Mouse (Mus musculus) kidney, postnatal 14 days (tissue): ENCODE results near the gene Ppp4r1.

Source experiments
- DNase-seq: peaks from one replicate; pipeline ENCODE4 v3.0.0; 2022; ENCODE audit warnings: mixed read lengths

The Ppp4r1 gene

DNA sequence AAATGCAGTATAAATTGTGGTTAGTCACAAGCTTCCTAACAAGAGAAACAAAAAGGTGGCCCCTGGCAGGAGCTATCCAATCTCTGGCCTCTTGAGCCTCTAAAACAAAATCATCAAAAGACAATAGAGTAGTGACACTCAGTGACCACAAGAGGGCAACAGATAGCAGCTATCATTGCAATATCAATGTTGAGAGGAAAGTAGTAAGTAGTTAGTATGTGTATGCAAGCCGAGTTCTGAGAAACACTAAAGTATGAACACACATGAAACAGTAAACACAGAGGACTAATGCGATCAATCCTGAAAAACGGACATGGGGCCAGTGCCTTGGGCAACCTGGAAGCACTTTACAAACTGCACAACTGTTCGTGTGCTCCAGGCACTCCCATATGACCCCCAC, 82.4 kb downstream of the Ppp4r1 start:
- DNase-seq: peak; percentile 47

DNA sequence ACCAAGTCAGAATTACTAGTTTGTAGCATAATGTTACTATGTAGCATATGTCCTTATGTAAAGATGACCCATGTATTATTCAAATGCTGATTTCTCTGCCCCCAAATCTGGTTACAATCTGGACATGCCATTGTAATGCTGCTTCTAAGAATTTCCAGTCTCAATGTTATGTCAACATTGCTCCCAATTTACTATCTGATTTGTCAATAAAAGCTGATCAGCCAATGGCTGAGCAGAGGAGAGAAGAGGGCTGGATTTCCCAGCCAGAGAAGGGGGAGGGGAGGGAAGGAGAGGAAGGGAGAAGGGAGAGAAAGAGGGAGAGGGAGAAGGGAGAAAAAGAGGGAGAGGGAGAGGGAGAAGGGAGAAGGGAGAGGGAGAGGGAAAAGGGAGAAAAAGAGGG, 82.9 kb downstream of the Ppp4r1 start:
- DNase-seq: no peak

DNA sequence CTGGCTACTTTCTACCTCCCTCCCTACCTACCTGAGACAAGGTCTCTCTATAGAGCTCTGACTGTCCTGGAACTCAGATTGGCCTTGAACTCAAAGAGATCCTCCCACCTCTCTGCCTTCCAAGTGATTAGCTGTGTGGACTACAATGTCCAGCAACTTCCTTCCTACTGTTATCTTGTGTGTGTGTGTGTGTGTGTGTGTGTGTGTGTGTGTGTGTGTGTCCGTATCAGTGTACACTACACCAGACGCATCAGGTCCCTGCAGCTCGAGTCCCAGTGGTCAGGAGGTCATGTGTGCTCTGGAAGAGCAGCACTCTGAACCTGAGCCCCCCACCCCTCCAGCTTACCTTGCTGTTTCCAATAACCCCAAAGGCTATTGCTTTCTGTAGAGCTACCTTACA, 83.8 kb downstream of the Ppp4r1 start:
- DNase-seq: no peak

DNA sequence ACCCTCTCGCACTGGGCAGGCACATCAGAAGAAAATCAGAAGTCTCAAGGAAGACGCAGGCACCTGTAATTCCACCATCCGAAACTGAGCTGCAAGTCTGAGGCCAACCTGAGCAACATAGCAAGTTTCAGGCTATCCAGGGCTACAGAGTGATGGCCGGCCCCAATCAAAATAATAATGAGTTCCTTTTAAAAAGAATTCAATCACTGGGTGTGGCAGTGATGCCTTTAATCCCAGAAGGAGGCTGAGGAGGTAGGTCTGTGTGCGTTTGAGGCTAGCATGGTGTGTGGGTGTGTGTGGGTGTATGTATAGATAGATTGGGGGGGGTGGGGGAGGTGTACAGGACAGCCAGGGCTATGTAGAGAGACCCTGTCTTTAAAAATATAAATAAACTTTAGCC, 85.6 kb downstream of the Ppp4r1 start:
- DNase-seq: no peak

DNA sequence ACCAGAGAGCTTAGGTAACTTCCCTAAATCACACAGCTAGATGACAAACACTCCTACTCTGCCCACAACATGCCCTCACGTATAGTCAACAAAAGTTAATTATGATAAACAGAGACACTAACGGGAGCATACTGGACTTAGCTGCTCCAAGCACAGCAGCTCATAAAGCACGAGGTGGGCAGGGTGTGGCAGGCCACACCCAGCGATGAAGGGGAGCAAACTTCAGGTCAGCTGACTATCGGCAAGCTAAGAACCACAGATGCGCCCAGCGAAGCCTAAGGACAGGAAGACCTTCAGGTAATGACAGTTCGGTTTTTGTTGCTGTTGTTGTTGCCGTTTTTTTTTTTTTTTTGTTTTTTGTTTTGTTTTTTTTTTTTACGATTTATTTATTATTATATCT, 87.3 kb downstream of the Ppp4r1 start:
- no peak for DNase-seq

DNA sequence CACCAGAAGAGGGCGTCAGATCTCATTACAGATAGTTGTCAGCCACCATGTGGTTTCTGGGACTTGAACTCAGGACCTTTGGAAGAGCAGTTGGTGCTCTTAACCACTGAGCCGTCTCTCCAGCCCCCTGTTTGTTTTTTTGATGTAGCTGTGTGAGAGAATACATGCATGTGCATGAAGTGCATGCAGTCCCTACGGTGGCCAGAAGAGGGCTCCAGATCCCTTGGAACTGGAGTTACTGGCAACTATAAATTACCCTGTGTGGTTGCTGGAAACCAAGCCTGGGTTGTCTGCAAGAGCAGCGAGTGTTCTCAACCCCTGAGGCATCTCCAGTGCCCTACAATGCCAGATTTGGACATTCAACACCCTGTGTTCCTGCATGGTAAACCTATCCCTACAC, 87.8 kb downstream of the Ppp4r1 start:
- peak; percentile 79 for DNase-seq

DNA sequence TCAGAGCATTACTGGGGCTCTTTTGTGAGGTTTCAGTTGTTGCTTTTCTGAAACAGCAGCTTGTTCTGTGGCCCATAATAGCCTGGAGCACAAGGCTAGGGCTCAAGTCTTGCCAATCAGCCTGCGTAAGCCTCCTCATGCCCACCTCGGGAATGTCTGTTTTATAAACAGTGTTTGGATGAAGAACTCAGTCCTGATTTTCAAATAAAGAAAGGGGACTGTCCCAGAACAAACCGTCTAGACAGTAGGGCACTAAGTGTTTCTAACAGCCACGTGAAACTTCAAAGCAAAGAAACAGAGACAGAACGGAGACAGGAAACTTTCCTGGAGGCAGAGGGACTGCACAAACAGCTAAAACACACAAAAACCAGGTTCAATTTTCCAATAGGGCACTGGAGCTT, 89.3 kb downstream of the Ppp4r1 start:
- no peak for DNase-seq

DNA sequence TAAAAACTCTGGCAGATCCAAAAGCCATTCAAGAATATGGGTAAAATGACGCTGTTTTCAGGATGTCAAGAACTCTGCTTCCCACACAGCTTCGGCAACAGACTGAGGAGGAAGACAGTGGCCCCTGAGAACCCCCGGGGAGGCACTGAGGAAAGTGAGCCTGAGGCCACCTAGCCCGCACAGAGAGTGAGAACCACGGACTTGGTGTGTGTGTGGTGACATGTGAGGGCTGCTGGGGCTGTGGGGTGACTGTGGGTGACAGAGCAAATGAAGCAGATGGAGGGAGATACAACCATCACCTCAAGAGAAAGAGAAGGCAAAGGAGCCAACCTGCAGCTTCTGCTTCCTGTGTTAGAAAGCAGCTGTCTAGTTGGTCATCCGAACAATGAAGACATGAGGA, 89.7 kb downstream of the Ppp4r1 start:
- no peak for DNase-seq

DNA sequence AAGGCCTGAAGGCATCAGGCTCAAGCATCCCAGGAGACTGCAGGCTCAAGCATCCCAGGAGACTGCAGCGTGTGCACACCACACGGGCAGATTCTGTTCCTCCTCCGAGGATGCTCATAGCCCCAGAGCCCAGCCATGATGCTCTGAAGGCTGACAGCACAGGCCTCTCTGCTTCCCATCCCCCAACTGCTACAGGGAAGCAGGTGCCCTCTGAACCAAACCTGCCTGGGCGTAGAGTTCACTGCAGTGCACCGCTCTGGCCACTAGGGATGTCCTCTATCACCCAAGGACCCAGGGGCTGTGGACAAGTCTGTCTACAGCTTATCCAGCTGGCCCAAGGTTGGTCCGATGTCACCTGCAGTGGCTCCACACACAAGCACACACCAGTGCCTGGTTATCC, 90.3 kb downstream of the Ppp4r1 start:
- DNase-seq: peak; percentile 65

DNA sequence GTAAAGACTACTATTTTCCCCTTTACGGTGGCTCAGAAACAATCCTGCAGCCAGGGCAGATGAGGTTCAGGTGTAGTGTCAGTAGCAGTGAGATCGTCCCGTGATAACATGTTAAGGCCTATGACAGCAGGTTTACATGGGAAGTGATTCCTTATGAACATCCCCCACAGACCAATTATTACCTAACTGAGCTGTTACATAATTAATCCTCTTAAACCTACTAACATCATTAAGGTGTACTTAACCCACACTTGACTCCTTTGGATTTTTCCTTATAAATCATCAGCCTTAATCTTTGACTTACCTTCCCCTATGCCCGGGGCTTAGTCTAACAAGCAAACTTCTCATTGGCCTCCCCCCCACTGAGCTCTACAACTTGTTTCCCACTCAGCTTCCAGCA, 90.8 kb downstream of the Ppp4r1 start:
- no peak for DNase-seq

DNA sequence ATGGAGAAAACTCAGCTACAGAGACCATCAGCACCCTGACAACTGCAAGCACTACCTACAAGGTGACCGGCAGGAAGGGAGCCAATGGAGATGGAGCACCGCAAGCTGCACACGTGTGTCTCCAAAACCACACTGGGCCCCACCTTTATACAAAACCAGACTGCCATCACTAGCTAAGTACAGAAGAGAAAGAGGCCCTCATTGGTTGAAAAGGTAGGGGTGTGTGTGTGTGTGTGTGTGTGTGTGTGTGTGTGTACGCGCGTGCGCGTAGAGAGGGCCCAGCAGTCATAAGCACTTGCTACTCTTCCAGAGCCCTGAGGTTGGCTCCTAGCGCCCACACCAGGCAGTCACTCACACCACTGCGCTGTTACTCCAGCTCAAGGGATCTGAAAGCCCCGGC, 91.5 kb downstream of the Ppp4r1 start:
- no peak for DNase-seq

DNA sequence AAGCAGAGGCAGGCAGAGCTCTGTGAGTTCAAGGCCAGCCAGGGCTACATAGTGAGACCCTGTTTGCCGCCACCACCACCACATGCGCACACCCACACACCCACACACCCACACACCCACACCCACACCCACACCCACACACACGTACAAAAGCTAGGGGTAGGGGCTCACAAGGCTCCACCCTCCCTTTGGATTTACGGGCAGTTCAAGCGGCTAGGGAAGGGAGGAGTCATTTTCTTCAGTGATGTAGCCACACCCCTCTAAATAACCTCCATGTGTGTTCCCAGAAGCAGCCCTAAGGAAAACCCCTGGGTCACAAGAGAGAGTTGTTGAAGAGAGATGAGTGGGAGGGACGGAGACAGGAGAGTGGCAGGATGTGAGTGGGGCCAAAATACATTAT, 94.7 kb downstream of the Ppp4r1 start:
- DNase-seq: no peak

DNA sequence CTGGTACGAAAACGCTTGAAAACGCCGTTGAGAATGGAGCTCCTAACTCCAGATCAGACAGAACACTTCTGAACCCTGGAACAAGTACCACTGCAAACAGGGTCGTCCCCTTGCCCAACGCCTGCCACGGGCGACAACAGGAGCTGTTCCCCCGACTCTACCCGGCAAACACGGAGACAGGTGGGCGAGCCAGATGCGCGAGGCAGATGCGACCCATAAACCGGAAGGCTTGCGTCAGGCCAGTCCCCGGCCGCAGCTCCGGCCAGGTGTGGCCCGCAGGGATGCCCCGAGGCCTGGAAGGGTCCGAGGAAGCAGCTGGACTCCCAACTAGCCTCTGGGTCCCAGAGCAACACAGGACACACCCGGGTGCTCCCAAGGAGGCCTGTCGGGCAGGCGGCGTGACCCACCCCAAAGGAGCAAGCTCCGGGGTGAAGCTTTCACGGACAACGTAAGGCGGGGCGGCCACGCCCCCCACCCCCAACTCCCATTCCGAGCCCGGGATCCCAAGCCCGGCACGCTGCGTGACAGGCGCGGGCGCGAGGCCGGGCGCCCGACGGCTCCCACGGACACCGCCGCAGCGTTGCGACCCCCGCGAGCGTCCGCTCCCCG, 101.8 kb downstream of the Ppp4r1 start:
- DNase-seq: no peak

DNA sequence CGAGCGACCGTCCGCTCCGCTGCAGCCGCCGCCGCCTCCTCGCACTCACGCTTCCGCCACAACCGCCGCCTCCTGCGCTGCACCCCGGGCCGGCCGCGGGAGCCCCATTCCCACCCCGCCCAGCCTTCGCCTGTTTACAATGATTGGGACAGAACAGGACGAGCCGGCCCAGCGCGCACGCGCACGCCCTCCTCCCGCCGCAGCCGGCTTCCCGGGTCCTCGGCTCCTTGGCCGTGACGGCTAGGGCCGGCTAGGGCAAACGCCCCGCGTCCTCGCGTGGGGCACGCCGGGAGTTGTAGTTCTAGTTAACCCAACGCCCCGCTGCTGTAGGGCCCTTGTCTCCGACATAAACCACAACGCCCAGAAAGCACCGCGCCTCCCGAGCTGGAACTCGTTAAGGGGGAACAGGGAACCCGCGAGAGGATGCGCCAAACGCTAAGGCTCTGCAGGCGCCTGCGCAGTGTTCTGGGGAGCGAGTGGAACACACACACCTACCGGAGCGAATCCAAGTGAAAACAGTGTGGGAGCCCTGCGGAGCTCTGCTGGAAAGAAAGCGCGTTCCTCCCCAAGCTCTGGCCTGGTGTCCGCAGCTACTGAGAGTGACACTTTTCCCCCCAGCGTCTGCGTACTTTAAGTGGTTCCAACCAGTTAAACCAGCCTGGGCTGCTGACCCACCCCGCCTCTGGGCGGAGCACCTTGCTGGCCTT, 102.5 kb downstream of the Ppp4r1 start:
- peak; percentile 100 for DNase-seq

DNA sequence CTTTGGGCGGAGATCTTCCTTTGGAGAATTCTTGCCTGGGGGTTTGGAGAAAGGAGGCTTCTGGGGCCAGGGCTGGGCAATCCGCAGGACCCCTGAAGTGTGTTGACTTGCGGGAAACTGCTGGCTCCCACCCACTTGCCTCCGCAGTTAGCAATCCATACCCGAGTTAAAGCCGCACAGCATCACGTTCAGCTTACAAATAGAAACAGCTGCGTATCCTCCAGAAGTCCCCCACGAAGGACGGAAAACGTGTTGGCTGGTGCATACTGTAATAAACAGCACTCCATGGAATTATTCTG, 103.0 kb downstream of the Ppp4r1 start:
- DNase-seq: no peak

DNA sequence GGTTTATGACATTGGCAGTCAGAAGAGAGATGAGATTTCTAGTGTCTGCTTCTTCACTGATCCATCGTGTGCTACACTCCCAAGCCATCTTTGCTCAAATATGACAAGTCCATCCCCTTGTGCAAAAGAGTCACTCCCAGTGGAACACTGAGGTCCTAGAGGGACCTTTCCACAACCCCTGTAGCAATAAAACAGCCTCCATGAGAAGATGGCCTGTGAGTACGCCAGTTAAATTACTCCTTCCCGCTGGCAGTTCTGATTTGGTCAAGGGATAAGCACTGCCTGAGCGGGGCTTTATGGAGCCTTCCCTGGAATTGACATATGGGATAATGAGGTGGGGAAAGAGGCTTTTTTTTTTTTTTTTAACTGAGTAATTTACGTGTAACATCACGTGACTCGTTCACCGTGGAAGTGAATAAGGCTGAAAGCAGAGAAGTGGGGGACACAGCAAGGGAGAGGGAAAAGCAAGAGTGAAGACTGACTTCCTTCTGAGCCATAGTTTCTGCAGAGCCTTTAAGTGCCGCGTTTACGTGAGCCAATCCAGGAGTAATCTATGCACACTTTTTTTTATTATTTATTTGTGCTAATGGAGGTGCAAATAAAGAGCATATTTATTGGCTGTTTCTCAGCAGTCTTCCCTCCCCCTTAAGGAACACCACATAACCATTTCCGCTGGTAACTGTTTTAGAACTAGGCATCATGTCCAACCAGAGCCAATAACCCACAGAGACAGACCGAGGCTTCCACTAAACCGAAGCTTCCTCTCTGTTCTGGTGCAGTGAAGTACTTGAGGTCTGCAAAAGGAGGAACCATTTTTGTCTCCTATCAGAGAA, 103.5 kb downstream of the Ppp4r1 start, which contains the start of gene Ralbp1:
Gene Ralbp1, minus strand, starts transcription at position 102 of the 833 bp plus-strand sequence.
- DNase-seq: peak; percentile 31

DNA sequence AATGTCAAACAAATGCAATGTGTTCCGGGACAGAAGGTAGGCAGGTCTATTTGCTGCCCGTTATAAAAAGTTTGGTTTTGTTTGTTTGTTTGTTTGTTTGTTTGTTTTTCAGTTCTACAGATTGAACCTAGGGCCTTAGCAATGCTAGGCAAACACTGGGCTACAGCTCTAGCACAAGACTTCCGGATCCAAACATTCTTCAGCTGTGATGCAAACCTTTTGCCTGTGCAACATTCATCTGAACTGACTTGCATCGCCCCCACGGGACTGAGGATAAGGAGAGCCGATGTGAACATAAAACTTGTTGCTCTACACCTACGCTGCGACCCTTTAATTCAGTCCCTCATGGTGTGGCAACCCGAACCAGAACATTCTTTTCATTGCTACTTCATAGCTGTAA, 104.2 kb downstream of the Ppp4r1 start:
- no peak for DNase-seq

DNA sequence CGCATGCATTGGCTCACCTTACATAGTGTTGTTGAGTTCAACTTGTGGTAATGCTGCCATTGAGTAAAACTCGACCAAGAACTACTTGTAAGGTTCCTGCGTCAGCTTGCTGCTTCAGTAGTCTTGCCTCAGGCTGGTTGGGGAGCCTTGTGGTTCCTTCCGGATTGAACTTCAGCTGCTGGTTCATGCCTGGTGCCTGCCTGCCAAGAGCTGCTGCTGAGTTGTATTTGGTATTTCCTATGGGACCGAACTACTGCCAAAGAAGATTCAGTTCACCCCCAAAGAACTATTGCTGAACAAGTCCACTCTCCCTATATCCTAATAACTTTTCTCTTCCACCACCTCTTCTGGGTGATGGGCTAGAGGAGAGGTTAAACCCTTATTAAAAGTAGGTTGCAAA, 107.1 kb downstream of the Ppp4r1 start:
- DNase-seq: no peak
